Mouse (Mus musculus) urinary bladder, postnatal 36 days (tissue): ENCODE measurements around the gene Adgrg5.

Experiments
- DNase-seq, 2 experiments: peaks; one replicate each; pipeline ENCODE4 v3.0.0; 2022; ENCODE audit warnings: low spot score in 2 of 2, mixed read lengths in 1 of 2

Gene Adgrg5

DNA sequence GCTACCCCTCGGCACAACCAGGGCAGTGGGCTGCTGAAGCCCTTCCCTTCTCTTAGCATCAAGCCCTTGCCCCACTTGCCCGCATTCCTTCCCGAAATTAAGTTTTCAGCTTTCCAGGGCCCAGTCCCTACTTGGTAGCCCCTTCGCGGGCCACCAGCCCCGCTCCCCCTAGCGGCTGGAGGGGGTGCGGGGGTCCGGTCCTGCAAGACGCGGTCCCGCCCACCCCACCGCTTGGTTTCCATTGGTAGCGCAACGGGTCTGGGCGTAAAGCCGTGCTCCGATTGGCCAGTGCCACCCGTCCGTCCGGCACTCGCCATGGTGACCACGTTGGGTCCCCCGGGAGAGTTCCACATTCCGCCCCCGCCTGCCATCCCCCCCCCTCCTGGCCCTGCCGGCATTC is 6.1 kb upstream of the Adgrg5 start:
- peak; percentile 84 to 93 for DNase-seq

DNA sequence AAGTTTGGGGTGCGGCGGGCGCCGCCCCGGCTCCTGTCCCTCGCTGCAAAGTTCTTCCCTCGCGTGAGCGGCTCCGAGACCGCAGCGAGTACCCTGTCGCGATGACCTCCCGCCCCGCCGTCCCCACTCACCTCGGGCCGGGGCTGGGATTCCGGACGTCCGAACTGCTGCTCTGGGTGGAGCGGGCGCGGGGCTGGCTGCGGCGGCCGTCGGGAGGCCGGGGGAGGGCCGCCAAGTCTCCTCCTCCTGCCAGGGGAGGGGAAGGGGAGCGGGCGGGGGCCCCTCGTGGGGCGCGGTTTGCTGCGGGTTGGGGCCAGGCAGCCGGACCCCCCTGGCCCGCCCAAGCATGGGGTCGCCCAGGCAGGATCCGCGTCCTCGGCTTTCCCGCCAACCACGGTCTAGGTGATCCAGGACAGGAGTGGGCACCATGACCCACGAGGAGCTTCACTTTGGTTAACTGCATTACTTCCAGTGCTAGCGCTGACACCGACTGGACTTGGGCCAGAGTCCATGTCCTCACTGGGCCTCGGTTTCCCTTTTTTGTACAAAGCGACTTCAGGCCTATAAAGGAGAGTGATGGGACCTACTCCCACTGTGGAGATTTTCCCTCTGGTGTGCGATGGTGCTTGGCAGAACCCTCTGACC is 5.5 kb upstream of the Adgrg5 start, which contains the start of gene Ccdc102a:
TSS of gene Ccdc102a (minus strand) at position 248 of the 645 bp plus-strand sequence.
- DNase-seq, result peak; percentile 36 to 54

DNA sequence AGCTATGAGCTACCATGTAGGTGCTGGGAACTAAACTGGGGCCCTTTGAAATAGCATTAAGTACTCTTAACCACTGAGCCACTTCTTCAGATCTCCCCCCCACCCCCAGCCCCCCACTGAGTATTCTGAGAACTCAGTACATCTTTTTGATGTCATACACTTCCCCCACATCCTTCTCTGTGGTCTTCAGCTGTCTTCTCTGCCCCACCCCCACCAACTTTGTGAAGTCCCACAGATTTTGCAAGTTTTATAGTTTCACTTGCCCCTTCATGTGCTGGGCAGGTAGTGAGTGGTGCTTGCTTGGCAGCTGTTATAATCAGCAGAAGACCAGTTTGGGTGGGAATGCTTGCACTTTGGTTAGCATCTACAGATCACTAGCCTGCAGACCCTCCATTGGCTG is 4.2 kb upstream of the Adgrg5 start:
- DNase-seq, result no peak

DNA sequence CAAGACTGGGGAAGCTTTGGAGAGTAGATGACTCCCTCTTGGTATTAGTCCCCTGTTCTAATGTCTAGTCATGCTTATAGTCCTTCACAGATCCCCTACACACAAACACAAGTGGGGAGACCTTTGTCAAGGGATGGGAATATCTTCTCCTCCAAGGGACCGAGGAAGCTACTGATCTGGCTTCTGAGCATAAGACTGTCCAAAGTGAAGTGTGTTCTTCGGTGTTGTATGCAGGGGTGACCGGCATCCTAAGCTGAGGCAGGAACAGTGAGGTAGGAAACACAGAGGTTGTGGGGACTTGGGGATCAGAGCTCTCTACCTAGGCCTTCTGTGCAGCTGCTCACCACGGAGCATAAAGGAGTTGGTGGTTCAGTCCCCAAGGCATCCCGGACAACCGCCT is 1.3 kb upstream of the Adgrg5 start:
- DNase-seq, result no peak

DNA sequence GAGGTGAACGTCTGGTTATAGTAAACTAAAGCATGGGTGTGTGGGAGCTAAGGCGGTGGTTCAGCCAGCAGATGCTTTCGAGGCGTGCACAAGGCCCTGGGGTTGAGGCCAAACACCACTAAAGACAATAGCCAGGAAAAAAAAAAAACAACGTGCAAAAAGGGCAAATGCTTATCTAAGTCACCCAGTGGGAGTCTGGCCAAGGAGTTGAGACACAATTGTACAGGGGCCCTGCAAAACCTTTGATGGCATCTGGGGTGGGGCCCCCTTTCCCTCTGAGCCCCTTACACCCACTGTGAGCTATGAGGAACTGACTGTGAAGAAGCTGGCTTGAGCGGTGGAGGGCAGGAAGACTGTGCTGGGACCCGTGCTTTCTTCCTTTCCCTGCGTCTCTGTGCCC is 892 bp upstream of the Adgrg5 start:
- DNase-seq, result no peak

DNA sequence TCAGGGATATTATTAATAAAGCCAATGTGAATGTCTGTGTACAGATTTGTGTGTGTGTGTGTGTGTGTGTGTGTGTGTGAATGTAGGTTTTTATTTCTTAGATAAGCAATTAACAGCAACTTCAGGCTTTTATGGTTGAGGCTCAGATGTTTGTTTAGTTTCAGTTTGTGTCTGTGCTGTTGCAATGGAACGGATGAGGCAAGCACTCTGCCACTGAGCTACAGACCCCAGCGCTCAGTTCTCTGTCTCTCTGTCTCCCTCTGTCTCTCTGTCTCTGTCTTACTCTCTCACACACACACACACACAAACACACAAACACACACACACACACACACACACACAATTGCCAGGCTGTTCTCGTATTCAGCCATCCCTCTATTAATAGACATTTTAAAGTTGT is 4.7 kb downstream of the Adgrg5 start:
- no peak for DNase-seq

DNA sequence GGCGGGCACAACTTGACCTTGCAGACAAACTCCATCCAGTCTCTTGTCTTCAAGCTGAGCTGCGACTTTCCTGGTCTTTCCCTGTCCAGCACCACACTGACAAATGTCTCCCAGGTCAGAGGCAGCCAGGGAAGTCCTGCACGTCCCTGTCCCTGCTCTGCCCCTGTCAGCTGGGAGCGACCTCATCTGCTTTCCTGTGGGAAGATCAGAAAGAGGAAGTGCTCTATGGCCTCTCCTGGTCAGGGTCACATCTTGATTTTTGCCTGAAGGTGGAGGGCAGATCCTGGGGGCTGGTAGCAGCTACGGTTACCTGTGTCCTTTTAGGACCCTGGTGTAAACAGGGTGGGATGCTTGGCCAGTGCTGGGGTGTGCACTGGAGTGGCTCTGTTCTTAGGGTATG is 10.4 kb downstream of the Adgrg5 start:
- no peak for DNase-seq

DNA sequence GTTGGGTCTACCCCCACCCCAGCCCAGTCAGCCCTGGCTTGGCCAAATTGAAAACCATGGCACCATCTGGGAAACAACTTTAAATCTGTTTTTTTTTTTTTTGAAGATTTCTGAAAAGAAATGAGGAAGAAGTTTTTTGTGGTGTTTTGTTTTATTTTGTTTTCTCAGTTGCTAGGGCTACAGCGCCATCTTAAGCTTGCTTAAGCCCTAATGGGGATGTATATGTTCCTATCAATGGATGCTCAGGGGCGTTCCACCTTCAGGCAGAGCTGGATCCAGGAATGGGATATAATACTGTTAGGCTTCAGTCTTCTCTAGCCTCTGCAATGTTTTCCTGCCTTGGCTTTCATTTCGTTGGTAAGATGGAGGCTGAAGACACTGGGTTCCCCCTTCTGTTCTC is 11.7 kb downstream of the Adgrg5 start:
- no peak for DNase-seq

DNA sequence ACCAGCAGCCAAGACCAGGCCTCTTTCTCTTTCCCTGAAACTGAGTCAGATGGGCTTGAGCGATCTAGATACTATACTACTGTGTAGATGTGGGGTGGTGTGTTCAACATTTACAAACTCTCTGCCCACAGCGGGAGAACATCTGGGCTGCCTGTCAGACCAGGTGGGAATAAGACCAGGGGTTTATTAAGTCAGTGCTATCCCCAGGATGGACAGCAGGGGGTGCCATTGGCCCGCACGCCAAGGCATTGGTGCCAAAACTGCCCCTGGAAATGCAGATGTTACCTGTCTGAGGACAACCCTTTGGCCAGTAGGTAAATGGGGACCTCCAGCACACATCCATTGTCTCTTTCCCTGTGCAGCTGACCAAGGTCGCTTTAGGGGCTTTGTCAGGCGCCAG is 19.1 kb downstream of the Adgrg5 start:
- peak; percentile 49 to 54 for DNase-seq

DNA sequence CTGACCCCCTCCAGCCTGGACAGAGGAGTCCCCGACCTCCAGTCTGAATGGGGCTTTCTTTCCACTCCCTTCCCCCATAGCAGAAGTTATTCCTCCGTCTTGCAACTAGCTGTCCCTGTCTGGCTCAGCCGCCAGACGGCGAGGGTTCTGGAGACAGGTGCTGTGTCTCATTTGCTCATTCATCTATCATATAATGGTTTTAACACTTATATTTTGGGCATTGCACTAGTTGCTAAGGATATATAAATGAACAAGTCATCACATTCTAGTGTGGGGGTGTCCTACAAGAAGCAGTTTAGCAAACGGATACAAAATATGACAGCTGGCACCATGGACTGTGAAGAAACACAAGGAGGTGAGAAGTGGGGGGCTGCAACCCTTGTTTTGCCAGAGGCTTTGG is 21.7 kb downstream of the Adgrg5 start:
- DNase-seq, result no peak

DNA sequence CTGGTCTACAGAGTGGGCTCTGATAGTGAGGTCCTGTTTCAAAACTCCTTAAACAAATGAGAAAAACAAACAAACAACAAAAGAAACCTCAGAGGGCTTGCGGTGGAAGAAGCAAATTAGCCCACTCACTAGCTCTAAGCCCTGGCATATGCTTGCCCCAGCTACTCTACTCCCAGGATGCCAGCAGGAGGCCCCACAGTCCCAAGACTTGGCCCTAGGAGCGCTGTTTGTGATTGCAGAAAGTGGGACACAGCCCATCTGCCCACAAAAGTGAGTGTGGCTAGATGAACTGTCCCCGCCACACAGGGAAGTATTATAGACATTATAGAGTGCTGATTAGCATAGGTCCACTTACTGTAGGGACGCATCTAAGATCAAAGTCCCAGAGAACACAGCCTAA is 24.9 kb downstream of the Adgrg5 start:
- no peak for DNase-seq

DNA sequence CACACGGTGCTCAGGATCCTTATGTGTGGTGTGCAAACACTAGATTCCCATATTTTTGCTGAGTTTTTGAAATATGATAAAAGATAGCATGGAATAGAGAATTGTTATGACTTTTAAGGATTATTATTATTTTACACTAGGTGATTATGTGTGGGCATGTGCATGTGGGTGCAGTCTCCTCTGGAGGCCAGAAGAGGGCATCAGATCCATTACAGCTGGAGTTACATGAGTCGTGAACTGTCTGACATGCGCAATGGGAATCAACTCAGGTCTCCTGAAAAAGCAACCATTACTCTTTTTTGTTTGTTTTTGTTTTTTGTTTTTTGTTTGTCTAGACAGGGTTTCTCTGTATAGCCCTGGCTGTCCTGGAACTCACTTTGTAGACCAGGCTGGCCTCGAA is 25.5 kb downstream of the Adgrg5 start:
- DNase-seq, result no peak

DNA sequence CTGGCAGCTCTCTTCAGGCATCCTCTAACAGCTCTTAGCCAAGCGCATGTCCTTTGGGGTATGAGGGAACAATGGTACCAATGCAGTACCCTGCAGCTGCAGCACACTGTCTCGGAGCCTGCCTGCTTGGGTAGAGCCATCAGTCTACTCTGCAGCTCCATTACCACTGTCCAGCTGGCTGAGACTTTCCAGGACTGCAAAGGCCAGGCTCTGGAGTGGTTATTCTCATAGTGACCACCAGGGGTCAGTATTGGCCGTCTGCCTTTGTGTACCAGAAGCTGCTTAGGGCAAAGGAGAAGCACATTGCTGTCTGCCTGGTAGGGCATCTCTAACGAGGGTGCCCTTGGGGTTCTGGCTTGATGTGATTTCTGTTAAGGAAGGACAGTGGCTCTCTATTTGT is 26.6 kb downstream of the Adgrg5 start:
- peak; percentile 68 to 75 for DNase-seq

DNA sequence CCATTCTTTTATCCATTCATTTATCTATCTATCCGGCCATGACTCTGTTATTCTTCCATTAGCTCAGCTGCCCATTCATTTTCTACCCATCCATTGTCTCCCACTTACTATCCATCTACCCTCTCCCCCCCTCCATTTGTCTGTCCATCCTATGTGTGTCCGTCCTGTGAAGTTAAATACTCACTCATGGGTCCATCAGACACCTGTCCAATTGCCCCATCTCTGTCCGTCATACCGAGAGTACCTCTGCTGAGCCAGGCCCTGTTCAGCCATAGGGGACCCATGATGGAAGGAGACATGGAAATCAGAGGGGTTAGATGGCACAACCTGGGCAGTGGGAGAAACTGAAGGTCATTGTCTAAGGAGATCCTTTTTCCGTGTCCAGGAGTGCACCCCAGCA is 27.0 kb downstream of the Adgrg5 start:
- no peak for DNase-seq

DNA sequence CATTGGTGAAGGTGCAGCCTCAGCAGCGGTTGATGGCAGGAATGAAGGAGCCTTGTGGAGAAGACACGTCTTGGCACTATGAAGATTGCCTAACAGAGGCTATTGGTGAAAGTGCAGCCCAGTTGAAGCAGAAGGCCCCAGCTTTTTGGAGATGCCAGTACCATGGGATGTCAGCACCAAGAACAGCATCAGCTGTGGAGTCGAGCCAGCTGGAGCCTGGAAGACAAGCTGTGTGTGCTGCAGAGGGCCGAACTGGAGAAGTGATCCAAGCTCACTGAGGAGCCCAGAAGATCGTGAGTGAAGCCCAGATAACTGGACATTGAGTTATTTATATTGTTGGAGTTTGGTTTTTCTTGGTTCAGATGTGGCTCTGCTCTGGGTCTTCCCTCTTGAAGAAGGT is 28.6 kb downstream of the Adgrg5 start:
- DNase-seq, result no peak

DNA sequence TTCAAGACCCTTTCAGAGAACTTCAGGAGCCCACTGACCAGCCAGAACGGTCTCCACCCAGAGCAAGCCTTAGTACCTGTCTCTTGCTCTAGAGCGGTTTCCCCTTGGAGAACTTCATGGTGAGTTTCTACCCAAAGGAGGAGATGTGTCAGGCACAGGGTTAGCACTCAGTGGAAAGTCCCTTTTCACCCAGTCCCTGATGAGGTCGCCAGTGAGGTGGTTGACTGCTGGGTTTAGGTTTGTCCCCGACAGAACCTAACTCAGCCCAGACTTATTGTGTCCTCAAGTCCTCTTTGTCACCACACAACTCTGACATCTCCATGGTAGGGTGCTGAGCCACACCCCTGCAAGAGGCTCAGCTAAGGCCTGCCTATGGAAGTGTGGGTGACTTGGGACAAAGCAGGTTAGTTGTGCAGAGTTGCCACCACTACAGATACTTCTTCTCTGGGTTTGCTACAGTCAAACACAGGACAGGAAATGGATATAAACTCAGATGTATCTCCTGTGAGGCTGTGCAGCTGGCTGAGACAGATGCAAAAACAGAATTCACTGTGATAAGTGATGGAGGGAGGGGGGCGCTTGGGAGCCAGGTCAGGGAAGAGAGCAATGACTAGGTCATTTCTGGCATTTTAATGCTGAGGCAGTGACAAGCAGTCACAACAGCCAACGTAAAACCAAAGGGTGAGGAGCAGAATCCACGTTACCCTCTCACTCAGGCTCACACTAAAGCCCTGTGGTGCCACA is 30.3 kb downstream of the Adgrg5 start:
- DNase-seq, result no peak

DNA sequence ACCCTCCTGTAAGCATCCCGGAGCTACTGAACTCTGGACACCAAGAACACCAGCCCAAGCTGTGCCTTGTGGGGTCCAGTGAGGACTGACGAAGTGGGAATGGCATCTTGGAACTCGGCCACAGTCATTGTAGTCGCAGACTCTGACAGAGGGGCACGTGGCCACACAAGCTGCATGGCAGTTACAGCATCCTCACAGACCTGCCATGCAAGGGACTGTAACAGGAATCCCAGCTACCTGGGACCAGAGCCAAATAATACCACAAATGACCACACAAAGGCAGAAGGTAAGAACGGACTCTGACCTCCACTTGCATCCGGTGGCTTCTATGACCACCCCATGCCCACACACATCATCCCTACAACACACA is 30.9 kb downstream of the Adgrg5 start:
- peak in 1 of 2 experiments; percentile 8 for DNase-seq

DNA sequence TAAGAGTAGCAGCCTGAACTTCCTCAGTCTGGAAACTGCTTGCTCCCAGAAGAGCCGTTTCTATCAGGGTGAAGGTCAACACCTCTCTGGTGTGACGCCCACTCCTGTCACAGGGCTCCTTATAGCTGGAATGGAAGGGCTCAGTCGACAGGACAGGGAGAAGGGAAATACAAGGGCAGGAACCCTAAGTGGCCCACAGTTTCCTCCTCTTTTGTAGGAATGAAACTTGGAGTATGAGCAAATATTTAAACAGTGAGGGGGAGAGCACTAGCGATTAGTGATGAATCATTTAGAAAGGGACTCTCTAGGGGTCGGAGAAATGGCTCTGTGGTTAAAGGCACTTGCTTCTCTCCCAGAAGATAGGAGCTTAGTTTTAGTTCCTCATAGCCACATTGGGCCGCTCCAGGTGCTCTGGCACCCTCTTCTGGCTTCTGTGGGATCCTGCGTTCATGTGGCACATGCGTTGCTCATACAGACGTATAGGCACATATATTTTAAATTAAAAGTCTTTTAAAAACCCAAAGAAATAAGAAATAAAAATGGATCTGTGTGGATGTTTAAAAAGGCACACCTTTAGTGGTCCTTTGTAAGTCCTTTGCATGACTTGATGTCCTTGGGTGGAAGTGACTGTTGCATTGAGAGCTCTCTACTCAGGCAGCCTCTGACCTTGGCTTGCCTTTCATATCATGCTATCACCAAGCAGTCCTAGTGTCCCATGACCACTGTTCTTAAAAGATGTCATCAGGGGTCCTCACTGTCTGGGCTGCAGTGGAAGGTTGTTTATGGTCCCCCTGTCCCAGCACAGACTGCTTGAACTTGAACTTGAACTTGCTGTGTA is 31.6 kb downstream of the Adgrg5 start:
- DNase-seq, result peak; percentile 16 to 55

DNA sequence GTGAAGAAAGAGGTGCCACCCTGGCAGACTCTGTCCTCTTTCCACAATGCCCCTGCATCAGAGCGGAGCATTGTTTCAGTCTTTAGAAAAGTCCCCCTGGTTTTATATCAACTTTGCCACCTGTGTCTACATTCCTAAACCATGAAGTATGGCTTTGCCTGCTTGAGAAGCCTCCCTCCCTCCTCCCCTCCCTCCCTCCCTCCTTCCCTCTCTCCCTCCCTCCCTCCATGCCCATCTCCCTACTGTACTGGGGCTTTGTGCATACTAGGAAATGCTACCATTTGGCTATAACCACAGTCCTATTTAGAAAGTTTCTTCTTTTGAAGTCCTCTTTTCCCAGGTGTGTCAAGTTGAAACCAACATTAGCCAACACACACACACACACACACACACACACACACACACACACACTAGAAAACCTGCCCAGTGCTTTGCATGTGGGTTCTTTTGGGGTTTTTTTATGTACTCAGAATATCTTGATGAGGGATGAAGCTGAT is 32.6 kb downstream of the Adgrg5 start:
- no peak for DNase-seq

DNA sequence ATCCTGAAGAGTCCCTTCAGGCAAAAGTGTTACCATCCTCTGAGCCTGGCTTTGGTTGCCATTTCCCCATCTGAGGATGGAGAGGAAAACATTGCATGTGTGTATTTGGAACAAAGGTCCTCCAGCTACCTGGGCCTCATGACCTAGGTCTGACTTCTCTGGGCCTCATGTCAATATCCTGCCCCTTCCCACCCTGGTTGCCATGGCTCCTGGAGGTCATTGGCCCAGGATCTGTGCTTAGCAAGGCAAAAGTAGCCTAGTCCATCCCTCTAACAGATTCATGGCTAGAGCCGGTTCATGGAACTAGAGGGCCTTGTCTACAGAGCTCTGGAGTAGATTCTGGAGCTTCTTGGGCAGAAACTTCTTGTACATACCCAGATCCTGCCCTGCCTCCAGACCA is 38.7 kb downstream of the Adgrg5 start:
- no peak for DNase-seq

DNA sequence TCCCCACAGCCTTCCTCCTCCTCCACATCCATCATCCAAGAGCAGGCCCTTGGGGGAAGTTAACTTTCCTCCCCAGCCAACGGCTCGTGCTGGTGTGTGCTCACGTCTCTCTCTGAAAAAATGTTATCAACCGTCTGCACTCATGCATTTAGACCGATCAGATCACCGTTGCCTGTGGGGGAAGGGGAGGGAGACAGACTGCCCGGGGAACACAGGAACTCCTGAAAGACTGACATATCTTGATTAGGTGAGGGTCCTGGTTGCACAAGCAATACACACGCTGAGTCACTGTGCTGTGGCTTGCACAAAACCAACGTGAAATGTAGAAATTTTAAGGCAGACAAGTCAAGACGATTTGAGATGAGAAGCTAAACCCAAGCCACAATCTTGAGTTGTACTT is 41.3 kb downstream of the Adgrg5 start:
- peak in 1 of 2 experiments; percentile 42 for DNase-seq

DNA sequence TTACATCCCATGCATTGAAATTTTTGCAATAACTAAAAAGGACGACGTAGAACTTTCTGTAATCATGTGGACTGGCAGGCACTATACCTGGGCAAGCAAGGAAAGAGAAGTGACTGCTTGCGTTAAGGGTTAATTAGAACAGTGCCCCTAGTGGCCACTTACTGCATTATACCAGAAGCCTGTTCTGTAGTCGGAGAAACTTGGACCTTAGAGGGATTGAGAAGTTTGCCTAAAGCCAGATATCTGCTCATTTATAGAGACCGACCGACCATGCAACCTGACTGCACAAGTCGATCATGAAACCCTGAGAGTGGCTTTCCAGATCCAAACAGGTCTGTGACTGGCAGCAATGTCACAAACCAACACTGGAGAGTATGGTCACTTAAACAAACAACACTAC is 43.1 kb downstream of the Adgrg5 start:
- peak in 1 of 2 experiments; percentile 21 for DNase-seq

DNA sequence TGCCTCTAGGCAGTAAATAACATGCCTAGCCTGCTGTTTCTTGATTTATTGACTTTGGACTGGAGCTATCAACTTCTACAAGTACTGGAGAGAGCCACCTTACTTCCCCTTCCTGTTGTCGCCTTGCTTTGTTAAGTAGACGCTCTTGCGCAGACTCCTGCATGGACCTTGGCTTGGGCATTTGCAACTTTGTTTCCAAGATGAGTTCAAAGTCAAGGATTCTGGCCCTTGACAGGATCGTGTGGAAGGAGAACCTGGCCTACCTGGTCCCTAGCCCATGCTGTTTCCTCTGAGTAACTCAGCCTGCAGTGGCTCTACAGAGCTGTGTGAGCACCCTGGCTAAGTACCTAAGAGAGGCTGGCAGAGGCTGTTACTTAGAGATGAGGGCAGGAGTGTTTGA is 43.6 kb downstream of the Adgrg5 start:
- no peak for DNase-seq
